Mouse (Mus musculus): ENCODE data around the gene Fzd2. TPM values are rescaled to one million over a fixed set of nuclear protein-coding genes. Genes with fewer than 3 reads are reported as not detected.
"Not testable (repeated sequence)": the region's sequence is repeated elsewhere in the genome, so short reads cannot be mapped to it uniquely, and the experiment has no call there.

The Fzd2 gene
- not detected in 3 replicates for total RNA-seq (2017)

DNA sequence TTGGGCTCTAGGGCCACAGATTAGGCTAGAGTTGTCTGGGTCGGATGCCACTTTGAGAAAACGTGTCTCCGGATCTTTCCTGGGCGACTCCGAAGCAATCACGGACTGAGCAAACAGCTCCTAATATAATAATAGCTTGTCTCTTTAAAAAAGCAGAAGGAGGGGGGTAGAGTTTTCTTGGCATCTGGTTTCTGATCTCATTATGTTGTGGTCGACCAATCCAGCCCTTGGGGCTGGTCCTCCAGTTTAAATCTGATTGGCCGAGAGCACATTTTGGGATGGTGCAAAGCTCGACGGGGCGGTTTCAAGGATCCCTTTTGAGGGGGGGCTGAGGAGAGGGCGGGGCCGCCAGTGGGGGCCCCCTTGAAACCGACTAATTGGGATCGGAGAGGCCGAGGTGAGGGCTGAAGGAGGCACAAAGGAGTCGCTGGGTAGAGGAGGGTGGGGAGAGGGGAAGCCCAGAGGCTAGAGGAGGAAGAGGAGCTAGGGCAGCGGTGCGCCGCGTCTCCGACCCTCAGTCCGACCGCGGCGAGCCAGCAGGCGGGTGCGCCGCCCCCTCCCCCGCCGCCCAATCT lies at the start of gene Fzd2:
Gene Fzd2 (plus strand): TSS at position 387 of the 575 bp plus-strand sequence.
- no peak; the same call in 1 of the 2 replicates for ATAC-seq (replicated peaks; ENCODE audit: insufficient number of reproducible peaks, low FRiP score, low TSS enrichment, poor library complexity, severe bottlenecking)

DNA sequence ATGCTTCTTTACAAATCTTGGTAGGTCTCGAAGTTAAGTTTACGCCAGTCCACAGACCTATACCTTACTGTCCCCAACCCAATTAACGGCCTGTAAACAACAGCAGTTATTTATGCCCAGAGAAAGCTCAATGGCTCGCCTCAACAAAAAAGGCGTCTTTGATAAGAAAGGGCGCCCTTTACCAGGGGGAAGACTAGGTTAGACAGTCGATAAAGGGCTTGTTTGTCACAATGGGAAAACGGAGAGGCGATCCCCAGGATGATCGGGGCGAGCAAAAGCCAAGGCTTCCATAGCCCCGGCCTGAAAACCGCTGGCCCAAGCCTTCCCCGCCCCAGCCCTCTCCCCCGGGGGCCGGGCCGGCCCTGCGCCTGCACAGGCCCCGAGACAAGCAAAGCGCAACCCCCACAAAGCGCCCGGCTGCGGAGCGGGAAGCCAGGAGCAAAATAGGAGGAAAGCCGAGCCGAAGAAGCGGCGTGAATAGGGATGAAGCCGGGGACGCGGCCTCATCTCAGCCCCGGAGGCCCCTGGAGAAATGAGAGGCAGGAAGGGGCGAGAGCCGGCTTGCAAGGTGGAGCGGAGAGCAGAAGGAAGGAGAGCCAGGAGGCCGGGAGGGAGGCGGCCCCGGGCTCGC lies 48.7 kb upstream of the Fzd2 start:
- peak; percentile 14; the same call in 1 of the 2 replicates for ATAC-seq (replicated peaks; ENCODE audit: insufficient number of reproducible peaks, low FRiP score, low TSS enrichment, poor library complexity, severe bottlenecking)

DNA sequence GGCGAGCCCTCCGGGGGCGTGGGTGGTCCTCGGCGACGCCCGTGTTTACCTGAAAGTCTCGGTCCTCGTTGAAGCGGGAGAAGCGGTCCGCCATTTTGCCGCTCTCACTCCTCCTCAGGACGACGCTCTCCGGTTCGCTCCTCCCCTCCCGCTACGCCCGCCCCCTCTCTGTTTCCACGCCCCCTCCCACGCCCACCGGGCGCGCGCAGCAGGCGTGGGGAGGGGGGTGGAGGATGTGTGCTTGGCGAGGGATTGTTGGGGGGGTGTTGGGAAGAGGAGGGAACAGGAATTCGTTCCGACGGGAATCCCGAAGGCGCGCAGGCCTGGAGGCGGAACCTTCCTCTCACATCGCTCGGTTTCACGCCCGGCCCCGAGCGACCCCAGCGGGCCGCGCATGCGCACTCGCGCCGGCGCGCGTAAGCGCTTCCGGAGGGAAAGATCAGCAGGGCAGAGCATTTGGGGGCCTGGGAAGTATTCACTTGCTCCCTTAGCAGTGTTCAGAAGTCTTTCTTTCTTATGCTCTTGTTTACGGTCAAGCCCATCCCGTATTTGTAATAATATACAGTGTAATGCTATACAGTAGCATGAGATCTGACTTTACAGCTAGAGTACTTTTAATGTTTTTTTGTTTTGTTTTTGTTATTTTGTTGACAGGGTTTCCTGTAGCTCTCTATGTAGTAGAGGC lies 48.0 kb upstream of the Fzd2 start, which contains the start of gene Gpatch8:
Gene Gpatch8 (minus strand): TSS at position 362 of the 685 bp plus-strand sequence.
- peak; percentile 96 for ATAC-seq (replicated peaks; ENCODE audit: insufficient number of reproducible peaks, low FRiP score, low TSS enrichment, poor library complexity, severe bottlenecking)

DNA sequence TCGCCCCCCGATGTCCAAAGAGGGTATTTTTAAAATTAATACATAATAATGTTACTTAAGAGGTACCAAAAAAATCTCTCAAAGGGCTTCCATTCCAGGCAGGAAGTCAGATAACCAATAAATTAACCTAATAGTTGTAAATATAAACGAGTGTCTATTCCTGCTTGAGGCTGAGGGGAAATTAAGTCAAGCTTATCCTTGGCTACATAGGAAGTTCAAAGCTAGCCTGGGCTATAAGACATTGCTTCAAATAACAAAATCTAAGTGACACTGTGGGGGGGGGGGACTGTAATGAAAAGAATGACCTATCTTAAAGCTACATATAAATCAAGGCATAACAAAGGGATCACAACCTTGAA lies 47.5 kb upstream of the Fzd2 start:
- no peak for ATAC-seq (replicated peaks; ENCODE audit: insufficient number of reproducible peaks, low FRiP score, low TSS enrichment, poor library complexity, severe bottlenecking)

DNA sequence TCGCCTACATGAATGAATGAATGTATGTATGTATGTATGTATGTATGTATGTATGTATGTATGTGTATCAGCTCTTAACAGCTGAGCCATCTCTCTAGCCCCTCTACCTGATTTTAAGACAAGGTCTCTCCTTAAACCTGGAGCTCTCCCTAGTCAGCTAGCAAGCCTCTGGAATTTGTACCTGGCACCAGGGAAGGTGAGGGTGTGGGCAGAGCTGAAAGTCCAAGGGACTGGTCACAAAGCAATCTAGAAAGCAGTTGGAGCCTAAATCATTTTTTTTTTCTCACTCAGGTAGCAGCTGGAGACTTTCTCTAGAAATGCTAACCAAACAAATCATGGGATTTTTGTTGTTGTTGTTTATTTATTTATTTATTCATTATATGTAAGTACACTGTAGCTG lies 46.8 kb upstream of the Fzd2 start:
- no peak for ATAC-seq (replicated peaks; ENCODE audit: insufficient number of reproducible peaks, low FRiP score, low TSS enrichment, poor library complexity, severe bottlenecking)

DNA sequence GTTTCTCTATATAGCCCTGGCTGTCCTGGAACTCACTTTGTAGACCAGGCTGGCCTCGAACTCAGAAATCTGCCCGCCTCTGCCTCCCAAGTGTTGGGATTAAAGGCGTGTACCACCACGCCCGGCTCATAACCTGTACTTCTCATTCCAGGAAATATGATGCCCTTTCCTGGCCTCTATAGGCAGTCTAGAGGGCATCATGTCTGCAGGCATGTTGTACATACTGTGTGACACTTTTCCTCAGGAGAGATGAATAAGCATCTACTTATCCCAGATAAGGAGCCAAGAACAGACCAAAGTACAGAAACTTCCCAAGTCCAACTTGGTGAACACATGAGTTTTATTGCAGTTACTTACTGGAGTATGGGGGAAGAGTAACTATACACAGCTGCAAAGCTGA lies 45.5 kb upstream of the Fzd2 start:
- ATAC-seq (replicated peaks; ENCODE audit: insufficient number of reproducible peaks, low FRiP score, low TSS enrichment, poor library complexity, severe bottlenecking): no peak

DNA sequence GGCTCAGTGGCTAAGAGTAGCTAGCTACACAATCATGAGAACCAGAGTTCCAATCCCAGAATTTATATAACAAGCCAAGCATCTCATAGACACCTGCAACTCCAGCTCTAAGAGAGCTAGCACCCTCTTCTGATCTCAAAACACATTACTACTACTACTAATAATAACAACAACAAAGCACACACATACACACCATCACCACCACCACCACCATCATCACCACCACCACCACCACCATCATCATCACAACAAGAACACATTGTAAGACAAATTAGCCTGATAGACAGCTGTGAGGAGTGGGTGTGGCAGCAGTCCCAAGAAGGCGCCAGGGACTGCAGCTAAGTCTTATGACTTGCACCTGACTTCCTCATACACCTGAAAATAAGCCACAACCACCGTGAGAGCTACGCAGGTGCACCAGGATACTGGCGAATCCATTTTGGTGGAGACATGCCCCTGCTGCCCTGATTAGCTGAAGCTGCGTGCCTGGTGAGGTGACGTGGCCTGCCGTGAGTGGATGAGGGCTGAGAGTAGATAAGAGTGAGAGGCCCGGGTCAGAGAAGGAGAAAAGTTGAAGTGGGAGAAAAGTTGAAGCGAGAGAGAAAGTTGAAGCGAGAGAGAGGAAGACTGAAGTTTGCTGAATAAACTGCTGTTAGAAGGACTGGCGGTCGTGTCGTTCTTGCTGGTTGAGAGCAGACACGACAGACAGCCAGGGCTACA lies 39.1 kb upstream of the Fzd2 start:
- ATAC-seq (replicated peaks; ENCODE audit: insufficient number of reproducible peaks, low FRiP score, low TSS enrichment, poor library complexity, severe bottlenecking): not testable (repeated sequence)

DNA sequence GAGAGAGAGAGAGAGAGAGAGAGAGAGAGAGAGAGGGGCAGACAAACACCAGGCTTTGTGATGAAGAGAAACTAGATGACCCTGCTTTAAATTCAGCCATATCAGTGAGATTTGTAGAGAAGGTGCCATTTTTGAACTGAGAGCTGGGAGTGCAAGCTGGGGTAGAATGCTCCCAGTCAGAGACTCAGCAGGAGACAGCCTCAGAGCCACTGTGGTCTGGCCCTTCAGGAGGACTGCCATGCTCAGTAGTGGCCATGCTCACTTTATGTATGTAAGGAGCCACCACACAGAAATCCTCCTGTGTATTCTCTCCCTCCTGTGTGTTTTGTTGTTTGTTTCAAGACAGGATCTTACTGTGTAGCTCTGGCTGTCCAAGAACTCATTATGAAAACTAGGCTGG lies 38.5 kb upstream of the Fzd2 start:
- ATAC-seq (replicated peaks; ENCODE audit: insufficient number of reproducible peaks, low FRiP score, low TSS enrichment, poor library complexity, severe bottlenecking): no peak

DNA sequence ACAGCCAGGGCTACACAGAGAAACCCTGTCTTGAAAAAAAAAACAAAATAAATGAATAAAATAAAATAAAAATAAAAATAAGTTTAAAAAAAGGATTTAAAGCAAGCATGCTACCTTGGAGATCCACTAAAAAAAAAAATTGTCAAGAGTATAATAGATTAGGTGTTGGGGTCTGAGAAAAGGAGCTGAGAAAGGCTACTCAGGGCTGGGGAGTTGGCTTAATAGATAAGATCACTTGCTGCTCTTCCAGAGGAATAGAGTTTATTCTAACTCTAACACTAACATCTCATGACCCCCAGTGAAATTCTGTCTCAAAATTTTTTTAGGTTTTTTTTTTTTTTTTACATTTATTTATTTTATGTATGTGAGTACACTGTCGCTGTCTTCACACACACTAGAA lies 37.9 kb upstream of the Fzd2 start:
- ATAC-seq (replicated peaks; ENCODE audit: insufficient number of reproducible peaks, low FRiP score, low TSS enrichment, poor library complexity, severe bottlenecking): no peak

DNA sequence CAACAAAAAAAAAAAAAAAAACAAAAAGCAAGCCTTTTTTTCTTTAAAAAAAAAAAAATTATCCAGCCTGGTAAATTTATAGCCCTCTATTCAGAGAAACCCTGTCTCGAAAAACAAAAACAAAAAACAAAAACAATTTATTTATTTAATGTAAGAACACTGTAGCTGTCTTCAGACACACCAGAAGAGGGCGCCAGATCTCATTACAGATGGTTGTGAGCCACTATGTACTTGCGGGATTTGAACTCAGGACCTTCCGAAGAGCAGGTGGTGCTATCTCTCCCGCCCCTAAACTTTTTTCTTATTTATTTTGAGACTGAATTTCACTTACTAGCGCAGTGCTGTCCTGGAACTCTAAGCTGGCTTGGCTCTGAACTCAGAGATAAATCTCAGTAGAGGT lies 37.0 kb upstream of the Fzd2 start:
- ATAC-seq (replicated peaks; ENCODE audit: insufficient number of reproducible peaks, low FRiP score, low TSS enrichment, poor library complexity, severe bottlenecking): no peak

DNA sequence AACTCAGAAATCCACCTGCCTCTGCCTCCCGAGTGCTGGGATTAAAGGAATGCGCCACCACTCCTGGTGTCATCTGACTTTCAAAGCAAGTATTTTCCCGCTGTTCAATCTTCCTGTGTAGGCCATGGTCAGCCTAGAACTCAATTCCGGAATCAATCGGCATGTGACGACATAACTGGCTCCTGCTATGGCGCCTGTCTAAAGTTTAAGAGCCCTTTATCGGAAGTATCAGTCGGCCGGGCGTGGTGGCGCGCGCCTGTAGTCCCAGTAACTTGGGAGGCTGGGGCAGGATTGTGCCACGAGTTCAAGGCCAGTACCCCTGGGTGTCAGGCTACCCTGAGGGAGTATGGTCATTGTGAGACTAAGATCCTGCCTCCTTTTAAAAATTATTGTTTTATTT lies 36.5 kb upstream of the Fzd2 start:
- no peak for ATAC-seq (replicated peaks; ENCODE audit: insufficient number of reproducible peaks, low FRiP score, low TSS enrichment, poor library complexity, severe bottlenecking)

DNA sequence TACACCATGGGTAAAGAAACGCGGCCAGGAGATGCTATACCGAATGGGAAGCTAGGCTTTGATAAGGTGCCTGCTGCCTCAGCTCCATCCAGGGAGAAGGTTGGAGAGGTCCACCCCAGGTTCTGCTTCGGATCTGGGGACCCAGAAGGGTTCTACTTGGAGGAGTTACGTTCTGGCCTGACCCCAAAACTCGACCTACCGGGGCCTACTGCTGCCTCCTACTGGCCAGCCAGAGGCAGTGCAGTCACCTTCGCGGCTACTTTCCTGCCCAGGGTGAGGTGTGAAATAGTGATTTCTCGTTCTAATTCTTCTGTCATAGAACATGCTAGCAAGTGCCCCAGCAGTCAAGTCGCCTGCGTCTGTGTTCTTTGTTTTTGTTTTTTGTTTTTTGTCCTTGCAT lies 36.0 kb upstream of the Fzd2 start:
- no peak for ATAC-seq (replicated peaks; ENCODE audit: insufficient number of reproducible peaks, low FRiP score, low TSS enrichment, poor library complexity, severe bottlenecking)

DNA sequence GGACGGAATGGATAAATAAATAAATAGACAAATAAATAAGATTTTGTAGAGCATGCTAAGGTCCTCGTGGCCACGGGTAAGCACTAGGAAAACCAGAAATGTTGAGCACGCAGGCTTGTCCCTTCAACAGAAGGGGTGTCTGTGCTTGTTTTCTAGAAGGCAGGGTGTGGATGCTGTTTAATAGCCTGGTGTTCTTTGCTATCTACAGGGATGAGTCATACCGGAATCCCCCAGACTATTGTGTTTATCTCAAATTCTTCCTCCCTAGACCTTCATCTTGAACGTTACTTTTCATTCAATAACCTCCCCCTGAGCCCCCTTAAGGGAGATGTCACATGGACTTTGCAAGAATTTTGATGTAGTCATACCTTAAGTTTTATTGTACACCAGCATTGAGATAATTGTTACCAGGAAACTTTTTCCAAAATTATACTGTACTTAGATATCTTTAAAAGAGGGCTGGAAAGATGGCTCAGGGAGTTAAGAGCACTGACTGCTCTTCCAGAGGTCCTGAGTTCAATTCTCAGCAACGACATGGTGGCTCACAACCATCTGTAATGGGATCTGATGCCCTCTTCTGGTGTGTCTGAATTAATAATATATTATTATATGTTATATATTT lies 35.3 kb upstream of the Fzd2 start:
- no peak for ATAC-seq (replicated peaks; ENCODE audit: insufficient number of reproducible peaks, low FRiP score, low TSS enrichment, poor library complexity, severe bottlenecking)

DNA sequence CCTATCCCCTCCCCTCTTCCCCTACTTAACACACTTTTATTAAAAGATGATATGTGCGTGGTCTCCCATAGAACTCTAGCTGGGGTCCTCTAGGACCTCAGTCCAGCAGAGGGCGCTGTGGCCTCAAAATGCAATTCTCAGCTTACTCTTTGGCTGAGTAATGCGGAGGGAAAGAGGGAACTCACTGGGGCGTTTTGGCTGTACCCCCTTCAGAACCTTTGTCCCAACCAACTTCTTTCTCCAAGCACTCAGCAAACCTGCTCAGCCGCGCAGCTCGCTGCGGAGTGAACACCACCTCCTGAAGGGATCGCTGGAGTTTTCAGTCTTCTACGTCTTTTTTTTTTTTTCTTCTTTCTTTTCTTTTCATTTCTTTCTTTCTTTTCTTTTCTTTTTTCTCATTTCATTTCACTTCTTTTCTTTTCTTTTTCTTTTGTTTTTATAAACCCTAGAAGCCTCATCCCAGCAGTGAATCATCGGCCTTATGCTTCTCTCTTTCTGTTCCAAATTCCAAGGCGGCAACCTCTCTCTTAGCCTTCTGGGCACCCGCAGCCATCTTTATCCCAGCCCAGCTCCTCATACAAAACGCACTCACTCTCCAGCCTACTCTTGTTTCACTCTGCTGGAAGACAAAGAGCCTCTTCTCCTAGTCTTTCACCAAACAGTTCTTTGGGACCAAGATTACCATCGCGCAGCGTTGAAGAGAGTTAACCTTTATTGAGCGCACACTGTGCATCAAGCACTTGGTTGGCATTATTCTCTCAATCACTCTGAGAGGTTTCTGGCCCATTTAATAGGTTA lies 31.1 kb upstream of the Fzd2 start:
- ATAC-seq (replicated peaks; ENCODE audit: insufficient number of reproducible peaks, low FRiP score, low TSS enrichment, poor library complexity, severe bottlenecking): peak; percentile 79

DNA sequence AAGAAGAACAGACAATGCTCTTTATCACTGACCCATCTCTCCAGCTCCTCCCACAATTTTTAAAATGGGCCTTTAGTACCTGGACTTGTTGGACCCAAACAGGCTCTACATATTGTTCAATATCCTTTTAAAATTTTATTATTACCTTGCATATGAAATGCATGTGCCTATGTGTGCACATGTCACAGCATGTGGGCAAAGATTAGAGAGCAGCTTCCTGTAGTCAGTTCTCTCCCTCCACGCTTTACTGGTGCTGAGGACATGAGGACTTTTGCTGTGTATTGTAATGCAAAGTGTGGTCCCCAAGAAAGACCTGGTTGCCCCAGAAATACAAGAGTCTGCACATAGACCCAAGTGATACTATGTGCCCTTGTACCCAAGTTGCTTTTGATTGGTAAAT lies 29.2 kb upstream of the Fzd2 start:
- ATAC-seq (replicated peaks; ENCODE audit: insufficient number of reproducible peaks, low FRiP score, low TSS enrichment, poor library complexity, severe bottlenecking): no peak

DNA sequence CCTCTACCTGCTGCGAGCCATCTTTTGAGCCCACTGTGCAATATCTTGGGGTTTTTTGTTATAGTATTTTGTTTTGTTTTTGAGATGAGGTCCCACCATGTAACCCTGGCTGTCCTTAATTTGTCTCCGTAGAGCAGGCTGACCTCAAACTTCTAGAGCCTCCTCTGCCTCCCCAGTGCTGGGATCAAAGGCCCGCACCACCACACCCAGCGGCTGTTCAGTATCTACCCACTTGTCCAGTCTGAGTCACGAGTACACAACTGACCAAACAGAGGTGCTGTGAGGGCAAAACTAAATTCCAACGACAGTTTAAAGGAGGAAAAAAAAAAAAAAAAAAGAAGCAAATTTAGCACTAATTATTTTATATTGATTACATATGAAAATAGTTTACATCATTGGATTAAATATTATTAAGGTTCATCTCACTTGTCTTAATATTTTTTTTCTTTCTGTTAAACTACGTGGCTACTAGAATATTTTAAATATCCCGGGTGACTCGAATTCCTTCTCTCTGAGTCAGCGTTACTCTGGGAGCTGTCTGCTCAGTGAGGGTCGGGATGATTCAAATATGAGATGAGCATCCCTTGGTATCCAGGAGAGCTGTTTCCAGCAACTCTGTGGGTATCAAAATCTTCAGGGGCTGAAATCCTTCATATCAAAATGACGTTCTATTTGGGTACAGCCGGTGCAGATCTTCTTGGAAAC lies 28.0 kb upstream of the Fzd2 start:
- ATAC-seq (replicated peaks; ENCODE audit: insufficient number of reproducible peaks, low FRiP score, low TSS enrichment, poor library complexity, severe bottlenecking): no peak

DNA sequence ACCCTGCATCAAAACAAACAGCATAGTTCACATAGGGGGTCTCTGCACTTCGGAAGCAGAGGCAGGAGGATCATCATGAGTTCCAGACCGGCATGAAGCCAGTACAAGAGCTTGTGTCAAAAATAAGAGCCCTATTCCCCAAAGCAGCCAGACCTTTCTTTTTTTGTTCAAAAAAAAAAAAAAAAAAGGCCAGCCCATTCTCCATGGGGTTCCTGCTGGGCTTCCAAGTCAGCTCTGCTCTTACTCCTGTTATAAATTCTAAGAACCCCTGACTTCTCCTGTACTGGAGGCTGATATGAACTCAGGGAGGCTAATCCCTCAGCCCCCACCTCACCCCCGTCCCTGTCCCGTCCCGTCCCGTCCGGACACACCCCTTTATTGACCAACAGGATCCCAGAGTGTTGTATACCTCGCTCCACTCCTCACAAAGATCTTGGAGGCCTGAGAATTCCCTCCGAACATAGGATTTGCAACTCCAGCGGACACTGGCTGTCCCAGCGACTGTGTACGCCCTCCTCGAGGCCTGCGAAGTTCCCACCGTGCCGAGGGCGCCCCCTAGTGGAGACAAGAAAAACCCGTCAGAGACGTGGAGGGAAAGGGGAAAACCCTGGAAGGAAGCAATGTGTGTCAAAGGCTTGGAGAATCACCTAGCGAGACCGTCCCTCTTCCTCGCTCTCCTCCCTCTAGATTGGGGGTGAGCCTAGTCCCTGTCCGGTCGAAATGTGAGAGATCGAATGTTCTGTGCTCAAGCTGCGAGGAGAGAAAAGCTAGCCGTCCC lies 25.7 kb upstream of the Fzd2 start:
- ATAC-seq (replicated peaks; ENCODE audit: insufficient number of reproducible peaks, low FRiP score, low TSS enrichment, poor library complexity, severe bottlenecking): peak; percentile 86
